Mouse (Mus musculus) myocyte (in vitro differentiated cells): ENCODE results near the gene Cyp1b1.

Source experiments
- E2F4 ChIP-seq: IDR thresholded peaks from one replicate; pipeline ENCODE4 v1.6.1; 2011; ENCODE audit warnings: mild to moderate bottlenecking, control low read depth, moderate library complexity; ENCODE audit not compliant: insufficient read depth
- POLR2A ChIP-seq: IDR thresholded peaks from one replicate; pipeline ENCODE4 v1.6.1; 2011; ENCODE audit warnings: low read depth, mild to moderate bottlenecking, control low read depth, moderate library complexity; ENCODE audit not compliant: insufficient read length
- POLR2AphosphoS2 ChIP-seq: IDR thresholded peaks from one replicate; pipeline ENCODE4 v1.6.1; 2011; ENCODE audit warnings: low read depth, control low read depth; ENCODE audit not compliant: insufficient read length
- SRF ChIP-seq: IDR thresholded peaks from one replicate; pipeline ENCODE4 v1.6.1; 2011; ENCODE audit warnings: low read depth; ENCODE audit not compliant: control insufficient read depth, insufficient read length

DNA sequence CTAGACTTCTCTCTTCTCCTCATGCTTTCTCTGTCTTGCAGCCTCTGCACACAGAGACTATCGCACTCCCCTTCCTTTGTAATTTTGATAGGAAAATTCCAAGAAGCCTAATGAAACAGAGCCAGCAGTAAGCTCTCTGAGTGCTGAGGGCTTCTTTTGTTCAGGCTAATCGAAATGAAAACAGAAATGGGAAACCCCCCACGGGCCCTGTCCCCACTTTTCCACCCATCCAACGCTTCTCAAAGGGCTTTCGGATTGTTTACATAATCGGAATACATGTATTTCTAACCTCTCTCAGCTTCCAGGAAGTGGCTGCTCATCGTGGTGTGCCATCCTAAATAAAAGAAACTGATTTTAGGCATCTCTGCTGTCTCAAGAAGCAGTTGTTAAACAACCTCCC is 6.7 kb downstream of the Cyp1b1 start:
- TF ChIP-seq POLR2AphosphoS2 (no peak), POLR2A (no peak), E2F4 (no peak), SRF (no peak)
